Mouse (Mus musculus): ENCODE results near the gene Plekhh3.
A peak's percentile ranks its signal among the peaks of the same experiment; 100 is the strongest.

Gene Plekhh3

DNA sequence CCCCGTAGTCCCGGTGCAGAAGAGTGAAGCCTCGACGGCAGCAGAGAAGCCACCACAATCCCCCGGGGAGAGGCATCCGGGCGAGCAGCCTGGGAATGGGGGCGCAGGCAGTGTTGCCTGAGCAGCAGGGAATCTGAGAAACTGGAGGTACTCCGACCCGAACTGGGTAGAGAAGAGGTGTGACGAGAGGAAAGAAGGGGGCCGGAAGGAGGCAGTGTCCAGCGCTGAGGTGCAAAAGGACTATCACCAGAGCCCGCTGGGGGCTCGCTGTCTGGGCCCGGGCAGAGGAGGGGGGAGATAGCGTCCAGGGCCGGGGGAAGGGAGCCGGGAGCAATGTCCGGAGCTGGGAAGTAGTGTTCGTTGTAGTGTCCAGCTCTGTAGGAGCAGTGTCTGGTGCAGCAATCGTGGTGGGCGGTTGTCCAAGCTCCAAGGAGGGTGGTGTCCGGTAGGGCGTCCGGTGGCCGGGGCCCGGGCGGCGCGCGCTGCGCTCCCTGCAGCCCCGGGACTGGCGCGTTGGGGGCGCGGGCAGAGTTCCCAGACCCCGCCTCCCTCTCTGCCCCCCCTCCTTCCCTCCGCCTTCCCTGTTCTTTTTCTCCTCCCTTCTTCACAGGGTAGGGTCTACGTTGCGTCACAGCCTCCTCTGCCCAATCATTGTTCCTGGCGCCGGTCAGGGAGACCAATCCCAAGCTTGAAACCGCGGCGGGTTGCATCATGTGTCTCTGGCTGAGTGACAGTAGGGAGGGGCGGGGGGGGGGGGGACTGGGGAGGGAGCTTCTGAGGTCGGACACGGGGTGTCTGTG, at the start of gene Plekhh3:
TSS of gene Plekhh3 (minus strand) at position 541 of the 800 bp plus-strand sequence.
- peak; percentile 97 for DNase-seq (ENCODE audit: low spot score)

DNA sequence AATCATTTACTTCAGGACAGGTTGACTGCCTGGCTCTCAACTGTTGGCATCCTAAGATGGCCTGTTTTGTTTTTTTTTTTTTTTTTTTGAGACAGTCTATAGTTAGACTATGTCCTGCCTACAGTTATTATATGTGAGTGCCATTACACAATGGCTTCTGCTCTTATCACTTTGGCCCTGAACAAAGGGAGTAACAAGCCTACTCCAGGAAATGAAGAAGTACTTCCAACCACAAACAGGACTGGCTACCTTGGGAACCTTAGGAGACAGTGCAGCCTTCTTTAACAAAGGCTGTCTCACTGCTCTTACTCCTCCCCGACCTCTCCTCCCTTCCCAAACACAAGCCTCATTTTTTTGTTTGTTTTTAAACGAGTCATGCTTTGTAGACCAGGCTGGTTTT, 49.7 kb upstream of the Plekhh3 start:
- DNase-seq (ENCODE audit: low spot score): no peak

DNA sequence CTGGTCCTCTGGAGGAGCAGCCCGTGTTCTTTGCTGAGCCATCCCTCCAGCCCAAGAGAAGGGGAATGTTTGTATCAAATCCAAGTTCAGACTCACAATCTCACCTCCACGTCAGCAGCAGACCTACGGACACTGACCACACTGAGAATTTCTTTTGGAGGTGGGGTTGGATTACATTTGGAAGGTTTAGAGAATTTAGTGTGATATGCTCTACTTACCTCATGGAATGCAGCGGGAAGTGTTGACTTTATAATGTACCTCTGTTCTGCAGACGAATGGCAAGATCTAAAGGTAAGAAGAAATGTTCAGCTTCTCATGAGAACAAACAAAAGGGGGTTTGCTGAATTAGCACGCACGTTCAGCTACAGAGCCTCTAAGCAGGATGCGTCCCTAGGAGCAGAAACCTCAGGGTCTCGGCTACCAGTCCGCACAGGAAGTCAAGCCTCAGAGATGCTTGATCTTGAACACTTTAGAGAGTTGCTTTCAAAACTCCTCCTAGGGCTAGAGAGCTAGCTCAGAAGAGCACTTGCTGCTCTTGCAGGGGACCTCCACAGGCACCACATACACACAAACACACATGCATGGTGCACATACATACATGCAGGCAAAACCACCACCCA, 47.4 kb upstream of the Plekhh3 start:
- no peak for DNase-seq (ENCODE audit: low spot score)

DNA sequence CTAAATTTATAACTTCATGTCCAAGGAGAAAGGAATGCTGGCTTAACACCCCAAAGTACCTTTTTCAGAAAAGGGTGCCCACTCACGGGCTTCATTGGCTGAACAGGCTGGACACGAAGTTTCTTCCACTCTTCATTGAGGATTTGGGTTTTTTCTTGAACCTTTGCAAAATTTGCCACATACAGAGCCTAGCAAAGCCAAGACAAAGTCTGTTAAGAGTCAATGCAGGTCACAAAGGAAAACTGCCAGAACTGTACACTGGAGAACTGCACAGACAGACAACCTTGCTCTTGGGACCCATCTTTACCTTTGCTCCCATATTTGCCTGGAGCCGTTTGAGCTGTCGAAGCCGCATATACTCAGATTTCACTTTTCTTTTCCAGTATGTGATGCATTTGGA, 45.8 kb upstream of the Plekhh3 start:
- no peak for DNase-seq (ENCODE audit: low spot score)

DNA sequence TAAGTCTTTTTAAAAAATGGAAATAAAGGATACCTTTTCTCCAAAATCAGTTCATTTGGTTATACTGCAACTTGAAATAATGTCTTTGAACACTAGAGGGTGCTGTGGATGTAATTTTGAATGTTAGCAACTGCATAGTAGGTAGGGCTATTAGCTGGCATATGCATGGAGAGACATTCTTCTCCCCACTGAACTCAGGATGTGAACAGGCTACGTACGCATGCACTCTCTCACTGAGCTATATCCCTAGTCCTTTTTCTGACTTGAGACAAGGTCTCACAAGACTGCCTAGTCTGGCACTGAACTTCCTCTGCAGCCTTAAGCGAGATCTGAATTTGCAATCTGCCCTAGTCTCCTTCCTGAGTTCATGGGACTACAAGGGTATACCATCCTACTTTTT, 40.8 kb upstream of the Plekhh3 start:
- peak; percentile 62 for DNase-seq (ENCODE audit: low spot score)

DNA sequence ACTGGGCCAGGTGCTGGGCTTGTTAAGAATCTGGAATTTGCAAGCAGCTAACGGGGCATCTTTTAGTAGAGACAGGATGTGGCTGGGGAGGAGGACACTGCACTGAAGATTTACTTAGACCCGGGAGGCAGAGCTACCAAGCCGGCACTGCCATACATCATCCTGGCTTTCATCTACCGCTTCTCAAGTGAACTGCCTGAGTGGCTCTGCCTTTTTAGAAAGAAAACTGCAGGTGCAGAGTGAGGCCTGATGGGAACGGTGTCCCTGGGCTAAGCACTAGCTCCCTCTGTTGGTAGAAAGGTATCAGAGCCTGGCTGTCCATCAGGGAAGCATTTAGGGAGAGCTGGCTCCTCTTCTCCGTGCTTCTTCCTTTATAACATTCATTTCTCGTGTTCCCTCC, 29.8 kb upstream of the Plekhh3 start:
- DNase-seq (ENCODE audit: low spot score): no peak

DNA sequence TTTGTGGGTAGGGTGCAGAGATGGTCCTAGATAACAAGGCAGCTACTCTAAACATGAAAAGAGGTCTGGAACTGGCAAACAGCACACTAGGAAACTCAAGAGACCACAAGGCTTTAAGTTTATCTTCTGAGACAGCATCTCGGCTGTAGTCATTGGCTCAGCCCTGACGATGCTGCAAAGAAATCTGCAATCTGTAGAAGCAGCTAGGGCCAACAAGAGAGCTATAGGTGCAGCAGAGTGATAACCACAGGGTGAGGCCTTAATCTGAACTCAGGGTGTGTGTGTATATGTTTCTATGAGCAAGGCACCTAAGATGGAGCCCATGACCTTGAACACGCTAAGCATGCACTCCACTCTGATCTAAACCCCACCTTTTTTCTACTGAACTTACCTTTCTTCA, 28.4 kb upstream of the Plekhh3 start:
- no peak for DNase-seq (ENCODE audit: low spot score)

DNA sequence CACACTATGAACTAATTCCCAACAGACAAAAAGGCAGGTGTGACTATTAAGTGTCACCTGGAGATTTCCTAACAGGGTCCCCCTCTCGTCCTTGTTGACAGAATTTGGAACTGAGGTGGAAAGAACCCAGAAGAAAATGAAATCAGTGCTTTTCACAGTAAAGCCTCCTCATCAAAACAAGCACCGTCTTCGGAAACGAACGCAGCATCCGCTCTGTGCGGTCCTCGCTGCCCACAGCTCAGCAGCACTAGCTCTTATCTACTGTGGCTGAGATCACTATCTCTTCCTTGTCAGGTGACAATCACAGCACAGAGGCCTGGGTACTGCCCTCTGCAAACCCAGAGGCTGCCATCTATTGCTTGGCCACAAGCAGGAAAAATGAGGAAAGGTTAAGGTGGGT, 25.0 kb upstream of the Plekhh3 start:
- DNase-seq (ENCODE audit: low spot score): no peak

DNA sequence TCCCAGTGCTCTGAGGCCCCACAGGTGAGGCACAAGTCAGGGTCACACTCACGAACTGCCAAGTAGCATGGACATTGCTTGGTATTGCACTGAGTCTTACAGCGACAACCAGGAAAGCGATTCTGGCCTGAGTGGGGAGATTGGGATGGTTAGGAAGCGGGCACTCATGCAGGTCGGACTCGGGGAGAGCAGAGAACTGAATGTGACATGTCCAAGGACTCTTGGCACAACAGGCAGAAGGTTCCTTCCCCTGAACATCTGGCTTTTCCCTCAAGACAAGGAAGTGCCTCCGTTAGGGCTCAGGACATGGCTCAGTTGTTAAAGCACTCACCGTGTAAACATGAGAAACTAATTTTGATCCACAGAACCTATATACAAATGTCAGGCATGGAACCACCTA, 24.4 kb upstream of the Plekhh3 start:
- DNase-seq (ENCODE audit: low spot score): no peak

DNA sequence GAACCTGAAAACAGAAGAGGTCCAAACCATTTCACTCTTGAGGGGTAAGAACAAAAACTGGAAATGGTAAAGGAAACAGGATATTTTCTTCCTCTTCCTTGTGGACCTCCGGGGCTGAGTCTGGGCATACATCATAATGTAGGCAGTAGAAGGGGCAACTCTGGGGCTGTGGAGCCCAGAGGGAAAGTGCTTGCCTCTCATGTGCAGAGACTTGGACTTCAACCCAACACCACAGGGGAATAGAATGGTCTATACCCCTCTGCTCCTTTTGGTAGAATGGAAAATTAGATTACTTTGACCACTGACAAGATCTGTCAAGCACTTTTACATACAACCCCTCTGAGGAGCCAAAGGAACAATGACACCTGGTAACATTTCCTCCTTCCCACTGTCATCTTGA, 23.9 kb upstream of the Plekhh3 start:
- DNase-seq (ENCODE audit: low spot score): no peak

DNA sequence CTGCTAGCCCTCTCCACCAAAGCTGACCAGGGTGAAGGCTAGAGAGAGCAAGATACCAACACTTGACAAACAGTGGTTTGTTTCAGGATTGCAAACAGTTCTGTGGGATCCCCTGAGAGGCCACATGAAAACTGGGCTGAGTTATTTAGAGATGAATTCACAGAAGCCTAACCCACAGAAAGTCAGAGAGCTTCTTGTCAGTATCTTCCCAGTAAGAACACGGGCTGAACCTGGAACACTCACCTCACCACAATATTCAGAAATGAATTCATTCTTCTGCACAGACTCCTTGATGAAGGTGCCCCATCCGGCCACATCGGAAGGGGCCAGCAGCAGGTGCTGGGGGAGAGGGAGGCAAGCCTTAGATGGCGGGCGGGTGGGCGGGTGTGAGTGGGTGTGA, 23.5 kb upstream of the Plekhh3 start:
- DNase-seq (ENCODE audit: low spot score): no peak

DNA sequence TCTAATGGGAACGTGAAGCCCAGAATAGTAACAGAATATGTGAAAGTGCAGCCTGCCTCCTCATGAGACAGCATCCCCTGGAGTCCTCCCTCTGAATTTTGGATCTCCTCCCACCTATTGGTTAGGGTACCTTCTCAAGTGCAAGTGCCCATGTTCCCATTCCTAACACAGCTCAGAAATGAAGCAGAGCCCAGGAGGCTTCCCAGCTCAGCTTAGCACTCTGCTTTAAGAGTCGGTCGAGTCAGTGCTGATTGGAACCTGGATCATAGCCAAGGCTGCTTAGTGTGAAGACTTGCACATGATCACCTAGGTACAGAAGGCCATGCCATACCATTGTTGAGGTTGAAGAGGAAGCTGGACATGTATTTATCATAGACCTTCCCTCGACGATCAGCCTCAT, 23.0 kb upstream of the Plekhh3 start:
- DNase-seq (ENCODE audit: low spot score): no peak

DNA sequence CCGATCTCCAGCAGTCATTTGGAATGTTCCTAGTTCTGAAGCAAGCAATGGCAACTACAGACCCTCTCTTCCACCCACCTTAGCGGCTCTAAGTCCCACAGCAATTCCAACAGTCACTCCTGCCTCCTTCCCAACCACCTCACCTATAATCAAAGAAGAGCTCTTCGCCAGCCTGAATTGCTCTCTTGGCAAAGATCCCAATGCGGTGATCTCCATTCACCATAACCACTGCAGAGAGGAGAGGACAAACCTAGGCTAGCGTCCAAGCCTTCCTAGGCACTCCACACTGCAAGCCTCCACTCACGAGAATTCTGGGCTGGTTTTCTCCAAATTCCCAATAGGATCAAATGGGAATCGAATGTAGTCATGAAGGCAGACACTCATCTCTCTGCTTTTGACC, 21.9 kb upstream of the Plekhh3 start:
- DNase-seq (ENCODE audit: low spot score): no peak

DNA sequence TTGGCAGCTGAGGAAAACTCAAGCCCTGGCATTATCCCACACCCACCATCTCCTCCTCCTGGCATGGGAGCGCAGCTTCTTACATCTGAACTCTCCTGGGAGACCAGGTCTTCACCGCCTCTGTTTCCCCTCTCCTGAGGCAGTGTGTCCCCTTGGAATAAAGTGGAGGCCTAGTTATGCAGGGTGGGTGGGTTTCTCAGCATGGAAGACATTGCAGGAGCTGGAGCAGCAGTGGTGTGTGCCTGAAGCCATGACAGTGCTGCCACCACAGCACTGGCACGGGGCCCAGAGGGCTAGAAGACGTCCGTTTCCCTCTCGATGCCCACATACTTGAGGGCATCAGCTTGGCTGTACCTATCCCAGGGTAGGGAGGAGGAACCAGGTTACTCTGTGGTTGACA, 21.5 kb upstream of the Plekhh3 start:
- no peak for DNase-seq (ENCODE audit: low spot score)

DNA sequence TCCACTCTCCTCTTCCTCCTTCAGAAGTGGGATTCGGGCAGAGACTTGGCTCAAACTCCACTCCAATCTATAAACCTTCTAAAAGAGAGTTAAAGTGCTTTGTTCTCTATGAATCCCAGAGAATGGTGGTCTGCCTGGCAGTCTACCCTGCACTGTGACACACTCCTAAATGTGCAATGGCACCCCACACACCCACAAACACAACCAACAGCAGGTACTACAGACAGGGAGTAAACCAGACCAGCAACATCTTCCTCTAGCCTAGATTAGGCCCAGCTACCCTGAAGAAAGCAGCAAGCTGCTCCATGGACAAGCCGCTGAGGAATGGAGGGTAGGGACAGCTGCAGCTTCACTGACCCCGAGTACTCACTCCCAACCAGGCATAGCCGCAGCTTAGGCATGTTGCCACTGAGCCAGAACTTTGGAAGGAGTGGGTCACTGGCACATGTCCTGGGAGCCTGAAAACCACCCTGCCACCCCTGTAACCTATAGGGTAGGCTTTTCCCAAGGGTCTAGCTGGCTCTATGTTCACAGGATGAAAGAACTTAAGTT, 20.8 kb upstream of the Plekhh3 start:
- DNase-seq (ENCODE audit: low spot score): no peak

DNA sequence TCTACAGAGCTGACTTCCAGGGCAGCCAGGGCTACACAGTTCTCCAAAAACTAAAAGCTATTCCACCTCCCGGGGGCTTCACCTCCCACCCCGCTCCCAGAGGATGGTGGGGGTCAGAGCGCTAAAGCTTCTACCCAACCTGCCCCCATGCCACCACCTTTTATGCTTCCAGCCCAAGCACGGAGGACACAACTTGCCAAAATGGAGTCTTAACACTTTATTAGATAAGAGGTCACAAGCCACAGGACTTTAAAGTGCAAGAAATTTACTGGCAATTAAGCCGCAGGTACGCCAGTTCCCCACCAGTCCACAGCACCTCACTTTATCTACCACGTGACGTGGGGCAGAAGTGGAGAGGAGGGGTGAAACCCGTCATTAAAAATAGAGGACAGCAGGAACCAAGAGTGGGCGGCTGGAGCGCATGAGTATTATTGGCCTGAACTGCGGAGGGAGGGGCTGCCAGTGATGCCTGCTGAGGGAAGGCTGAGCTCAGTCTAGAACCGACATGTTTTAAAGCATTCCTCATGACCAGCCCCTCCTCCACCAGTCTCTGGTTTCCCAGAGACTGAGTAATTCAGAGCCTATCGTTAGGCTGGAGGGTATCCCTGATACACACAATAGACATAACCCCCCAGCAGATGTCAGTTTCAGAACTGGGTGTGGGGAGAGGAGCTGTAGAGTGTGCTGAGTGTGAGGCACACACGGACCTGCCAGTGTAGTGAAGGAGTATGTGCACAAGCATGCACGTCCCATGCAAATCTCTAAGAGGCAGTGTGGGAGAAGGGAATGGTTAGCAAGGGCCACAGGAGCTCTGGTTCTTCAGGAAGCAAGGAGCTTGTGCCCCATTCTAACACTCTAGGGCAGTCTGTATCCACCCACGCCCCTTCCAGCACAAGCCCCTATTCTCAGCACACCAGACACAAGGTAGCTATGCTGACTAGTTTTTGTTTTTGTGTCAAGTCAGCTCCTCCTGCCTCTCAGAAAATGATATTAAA, 20.1 kb upstream of the Plekhh3 start:
- no peak for DNase-seq (ENCODE audit: low spot score)

DNA sequence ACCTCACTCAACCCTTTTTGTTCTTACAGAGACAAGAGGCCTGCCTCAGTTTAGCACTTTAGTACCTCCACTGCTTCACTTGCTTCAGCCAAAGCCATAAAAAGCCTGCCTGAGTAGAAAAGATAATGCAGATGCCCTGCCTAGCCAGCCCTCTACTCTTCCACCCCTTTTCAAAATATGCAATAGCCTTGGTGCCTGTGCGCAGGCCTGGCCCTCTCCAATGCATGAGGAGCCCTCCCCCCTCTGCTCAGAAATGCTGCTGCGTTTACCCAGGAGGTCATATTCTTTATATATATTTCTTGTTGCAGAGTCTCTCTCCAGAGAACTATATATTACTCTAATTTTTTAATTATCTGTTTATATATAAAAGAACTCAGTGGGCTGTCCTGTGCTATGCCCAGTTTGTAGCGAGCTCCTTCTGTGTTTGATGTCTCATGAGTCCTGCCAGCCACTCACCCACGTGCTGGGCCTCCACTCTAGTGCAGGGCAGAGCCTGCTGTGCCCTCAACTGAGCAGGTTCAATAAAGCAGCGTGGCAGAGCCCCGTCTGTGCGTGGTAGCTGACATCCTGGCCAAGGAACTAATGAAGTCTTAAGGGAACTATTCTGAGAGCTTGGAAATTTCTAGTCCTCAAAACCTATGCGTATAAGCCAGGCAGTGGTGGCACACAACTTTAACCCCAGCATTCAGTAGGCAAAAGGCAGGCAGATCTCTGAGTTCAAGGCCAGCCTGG, 19.2 kb upstream of the Plekhh3 start:
- no peak for DNase-seq (ENCODE audit: low spot score)

DNA sequence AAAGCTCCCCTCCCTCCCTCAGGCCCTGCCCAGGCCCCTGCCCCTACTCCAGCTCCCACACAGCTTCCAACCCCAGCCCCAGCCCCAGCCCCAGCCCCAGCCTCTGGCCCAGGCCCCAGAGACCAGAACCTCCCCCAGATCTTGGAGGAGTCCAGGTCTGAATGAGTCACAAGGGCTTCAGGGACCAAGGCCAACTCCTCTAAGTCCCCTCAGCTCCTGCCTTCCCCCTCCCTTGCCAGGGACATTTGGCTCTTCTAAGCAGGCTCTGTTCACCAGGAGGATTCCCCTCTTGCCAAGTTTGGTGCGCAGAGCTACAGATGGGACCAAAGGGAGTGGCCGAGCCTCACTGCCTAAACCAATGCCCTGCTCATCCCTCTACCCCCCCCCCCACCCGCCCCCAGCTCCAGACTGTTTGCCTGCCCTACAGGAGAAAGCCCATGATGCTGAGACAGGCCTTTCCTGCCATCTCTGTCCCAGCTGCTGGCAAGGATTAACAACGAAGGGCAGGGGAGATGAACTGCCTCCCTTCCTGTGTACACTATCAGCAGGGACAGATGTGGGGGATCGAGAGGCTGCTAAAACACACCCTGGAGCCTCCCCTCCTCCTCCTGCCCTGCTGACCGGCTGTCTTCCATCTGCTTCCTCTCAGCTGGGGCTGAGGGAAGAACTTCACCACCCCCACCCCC, 18.5 kb upstream of the Plekhh3 start:
- DNase-seq (ENCODE audit: low spot score): no peak

DNA sequence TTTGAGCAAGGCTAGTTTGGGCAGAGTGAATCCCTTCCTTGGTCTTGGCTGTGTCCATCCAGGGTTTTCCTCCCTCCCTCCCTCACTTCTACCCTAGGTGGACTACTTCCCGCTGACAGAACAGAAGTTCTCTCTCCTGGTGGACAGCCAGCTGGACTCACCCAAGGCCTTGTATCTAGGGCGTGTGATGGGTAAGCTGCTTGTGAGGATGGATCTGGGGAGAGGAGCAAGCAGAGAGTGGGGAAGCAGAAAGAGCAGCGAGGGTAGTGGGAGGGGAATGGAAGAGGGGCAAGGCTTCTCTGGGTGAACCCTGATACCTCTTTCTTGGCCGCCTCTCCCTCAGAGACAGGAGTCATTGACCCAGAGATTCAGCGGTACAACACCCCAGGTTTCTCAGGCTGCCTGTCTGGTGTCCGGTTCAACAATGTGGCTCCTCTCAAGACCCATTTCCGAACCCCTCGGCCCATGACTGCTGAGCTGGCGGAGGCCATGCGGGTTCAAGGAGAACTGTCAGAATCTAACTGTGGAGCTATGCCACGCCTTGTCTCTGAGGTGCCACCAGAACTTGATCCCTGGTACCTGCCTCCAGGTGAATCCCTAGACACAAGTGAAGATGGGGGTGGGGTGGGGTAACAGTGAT, 17.1 kb upstream of the Plekhh3 start:
- DNase-seq (ENCODE audit: low spot score): no peak

DNA sequence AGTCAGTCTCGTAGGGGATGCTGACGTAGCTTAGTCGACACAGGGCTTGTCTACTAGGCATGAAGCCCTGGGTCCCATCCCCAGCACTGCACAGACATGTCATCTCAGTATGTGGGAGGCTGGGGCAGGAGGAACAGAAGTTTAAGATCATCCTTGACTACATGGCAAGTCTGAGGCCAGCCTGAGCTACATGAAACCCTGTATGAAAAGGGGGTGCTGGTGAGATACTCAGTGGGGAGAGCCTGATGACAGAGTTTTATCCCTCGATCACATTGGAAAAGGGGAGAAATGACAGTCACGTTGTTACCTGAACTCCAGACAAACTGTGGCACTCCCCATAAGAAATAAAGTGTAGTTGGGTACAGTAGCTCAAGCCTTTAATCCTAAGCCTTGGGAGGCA, 16.4 kb upstream of the Plekhh3 start:
- DNase-seq (ENCODE audit: low spot score): no peak
